Mouse (Mus musculus) mature B cell (primary cell): Measurements from ENCODE around the gene Tep1.

Source experiments
- in situ Hi-C: fragments of 300-500 bp; cut with MboI; formaldehyde crosslinking; loops from 2 replicates; pipeline ENCODE4 v1.14.3; 2019

Tep1 gene

GRCm38 (mm10) chr14:50796464-50796863 is 73.9 kb downstream of the Tep1 start:
- in situ Hi-C loops: loop anchor here (25.0 kb wide), 1 partner anchor 466 kb away; the partner anchor contains the start of gene Rnase2a

DNA sequence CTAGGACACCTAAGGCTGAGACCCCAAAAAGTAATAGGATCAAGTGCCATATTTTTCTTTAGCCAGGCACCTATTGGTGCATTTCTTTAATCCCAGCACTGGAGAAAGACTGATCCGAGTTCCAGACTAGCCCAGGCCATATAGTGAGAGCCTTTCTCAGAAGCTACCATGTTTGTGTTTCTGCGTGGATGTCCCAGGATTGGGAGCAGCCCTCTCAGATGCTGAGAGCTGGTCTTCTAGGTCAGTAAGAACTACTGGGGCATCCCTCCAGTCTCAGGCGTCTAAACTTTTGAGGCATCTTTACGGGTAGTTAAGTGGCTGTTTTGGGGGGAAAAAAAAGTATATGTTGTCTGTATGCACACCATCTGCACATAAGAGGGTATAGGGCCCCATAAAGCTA is 74.4 kb downstream of the Tep1 start:
- in situ Hi-C loops: loop anchor here (25.0 kb wide), 1 partner anchor 466 kb away; the partner anchor contains the start of gene Rnase2a

DNA sequence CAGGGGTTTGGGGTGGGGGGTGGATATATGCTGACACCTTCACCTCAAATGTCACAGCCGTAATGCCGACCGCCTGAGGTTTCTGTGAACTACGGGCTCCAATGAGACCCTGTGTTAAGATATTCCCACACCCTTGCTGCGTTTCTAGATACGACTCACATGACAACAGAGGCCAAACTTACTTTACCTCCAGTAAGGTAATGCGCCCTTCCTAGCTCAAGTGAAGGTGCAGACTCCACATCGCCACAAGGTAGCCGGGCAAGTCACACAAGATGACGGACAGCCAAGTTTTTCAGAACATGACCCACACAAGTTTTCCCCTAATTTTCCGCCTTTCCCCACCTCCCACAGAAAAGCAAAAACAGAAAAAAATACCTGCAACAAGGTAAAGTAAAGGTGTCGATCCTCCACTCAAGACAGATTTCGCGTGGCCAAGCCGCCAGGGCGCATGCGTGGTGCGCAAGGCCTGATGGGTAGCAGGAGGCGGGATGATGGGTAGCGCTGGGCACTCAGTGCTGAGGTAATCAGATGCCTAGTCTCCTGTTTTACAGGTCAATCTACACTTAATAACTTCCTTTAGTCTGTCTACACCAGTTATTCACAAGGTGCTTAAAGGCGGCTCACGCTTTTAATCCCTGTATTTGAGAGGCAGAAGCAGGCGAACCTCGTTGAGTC is 75.0 kb downstream of the Tep1 start:
- in situ Hi-C loops: loop anchor here (25.0 kb wide), 1 partner anchor 467 kb away; the partner anchor contains the start of gene Rnase2a

- in situ Hi-C loops: loop anchor here (25.0 kb wide), 1 partner anchor 474 kb away; the partner anchor contains the start of gene Rnase2a
Observed at GRCm38 (mm10) chr14:50788157-50788556, 82.2 kb downstream of the Tep1 start.

GRCm38 (mm10) chr14:50785251-50785637 is 85.1 kb downstream of the Tep1 start, which contains the start of gene Ttc5:
Gene Ttc5, minus strand, starts transcription at chr14:50785519.
- in situ Hi-C loops: loop anchor here (25.0 kb wide), 1 partner anchor 477 kb away; the partner anchor contains the start of gene Rnase2a

DNA sequence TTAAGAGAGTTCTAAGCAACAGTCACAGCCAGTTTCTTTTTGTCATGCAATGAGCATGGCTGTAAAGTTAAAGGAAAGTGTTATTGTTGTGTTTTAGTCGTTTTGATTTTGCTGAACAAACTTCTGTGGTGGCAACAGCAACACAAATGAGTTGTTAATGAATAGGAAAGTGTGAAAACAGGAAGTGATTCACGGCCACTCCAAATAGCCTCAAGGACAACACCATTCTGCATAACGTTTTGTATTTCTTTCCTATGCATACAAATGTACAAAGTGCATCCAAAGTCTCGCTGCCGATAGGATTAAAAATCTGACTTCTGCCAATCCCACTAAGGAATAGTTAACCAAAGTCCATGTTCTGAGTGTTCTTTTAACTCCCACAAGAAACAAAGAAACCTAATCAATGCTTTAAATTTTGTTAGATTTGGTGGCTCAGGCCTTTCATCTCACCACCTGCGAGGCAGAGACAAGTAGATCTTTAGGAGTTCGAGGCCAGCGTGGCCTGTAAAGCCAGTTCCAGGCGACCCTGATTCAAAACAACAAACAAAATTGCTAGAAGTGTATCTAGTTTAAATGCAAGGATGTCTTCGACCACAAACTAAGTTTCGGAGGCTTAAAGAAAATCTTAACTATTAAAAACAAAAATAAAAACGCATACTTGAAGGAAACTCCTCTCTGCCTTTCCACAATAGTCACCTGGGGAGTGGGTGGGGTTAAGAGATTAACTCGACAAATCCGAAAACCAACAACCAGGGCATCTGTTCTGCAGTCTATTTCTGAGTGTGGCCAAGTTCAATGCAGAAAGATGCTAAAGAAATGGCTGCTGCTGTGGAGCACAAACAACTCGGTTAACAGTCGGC is 85.7 kb downstream of the Tep1 start:
- in situ Hi-C loops: loop anchor here (25.0 kb wide), 1 partner anchor 478 kb away; the partner anchor contains the start of gene Rnase2a

DNA sequence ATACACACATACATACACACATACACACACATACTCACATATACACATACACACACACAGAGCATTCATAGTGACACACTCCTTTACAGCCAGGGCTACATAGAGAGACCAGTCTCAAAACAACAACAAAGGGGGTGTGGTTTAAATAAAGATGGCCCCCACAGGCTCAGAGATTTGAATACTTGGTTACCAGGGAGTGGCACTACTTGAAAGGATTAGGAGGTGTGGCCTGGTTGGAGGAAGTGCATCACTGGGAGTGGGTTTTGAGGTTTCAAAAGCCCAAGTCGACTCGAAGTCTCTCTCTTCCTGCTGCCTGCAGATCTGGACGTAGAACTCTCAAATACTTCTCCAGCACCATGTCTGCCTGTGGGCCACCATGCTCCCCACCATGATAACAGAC is 88.2 kb downstream of the Tep1 start:
- in situ Hi-C loops: loop anchor here (25.0 kb wide), 1 partner anchor 480 kb away; the partner anchor contains the start of gene Rnase2a
